Mouse (Mus musculus) Patski (cell line): ENCODE results near the gene Upk1b. TPM values are rescaled to one million over a fixed set of nuclear protein-coding genes. Genes with fewer than 3 reads are reported as not detected.
"Not testable (repeated sequence)": the region's sequence is repeated elsewhere in the genome, so short reads cannot be mapped to it uniquely, and the experiment has no call there.

Experiments used
- ATAC-seq: fragments of 100-300 bp; one replicate; pipeline ENCODE4 v1.8.0; 2021
- CTCF ChIA-PET: fragments of 350-600 bp; sonication (Branson Sonifier 250); formaldehyde crosslinking; loops from one replicate; lab custom pipeline; 2022; ENCODE audit warnings: inconsistent platforms; lab: Charles Lee
- POLR2A ChIA-PET: fragments of 350-600 bp; sonication (Branson Sonifier 250); formaldehyde crosslinking; loops from one replicate; lab custom pipeline; 2022; ENCODE audit warnings: antibody characterized with exemption, inconsistent platforms; lab: Charles Lee
- DNase-seq: peaks from one replicate; pipeline ENCODE4 v3.0.0-alpha.2; 2011; ENCODE audit warnings: low read depth, low spot score
- H3K27me3 ChIP-seq: fragments of 371-371 bp; one replicate; pipeline ENCODE4 v1.5.1; 2021
- CTCF ChIP-seq: fragments of 100-300 bp; IDR thresholded peaks from one replicate; pipeline ENCODE4 v1.5.1; 2021
- in situ Hi-C: fragments of 300-500 bp; cut with MboI; formaldehyde crosslinking; loops from 3 replicates; pipeline ENCODE4 v1.11.1; 2018; ENCODE audit warnings: low pct_unique_long_range_greater_than_20kb, mixed read lengths
- polyA plus RNA-seq: library from polyadenylated mRNA; unstranded; gene quantifications from one replicate; pipeline ENCODE4 v1.2.3, GENCODE M21; 2021

Gene Upk1b
- polyA plus RNA-seq = not detected

DNA sequence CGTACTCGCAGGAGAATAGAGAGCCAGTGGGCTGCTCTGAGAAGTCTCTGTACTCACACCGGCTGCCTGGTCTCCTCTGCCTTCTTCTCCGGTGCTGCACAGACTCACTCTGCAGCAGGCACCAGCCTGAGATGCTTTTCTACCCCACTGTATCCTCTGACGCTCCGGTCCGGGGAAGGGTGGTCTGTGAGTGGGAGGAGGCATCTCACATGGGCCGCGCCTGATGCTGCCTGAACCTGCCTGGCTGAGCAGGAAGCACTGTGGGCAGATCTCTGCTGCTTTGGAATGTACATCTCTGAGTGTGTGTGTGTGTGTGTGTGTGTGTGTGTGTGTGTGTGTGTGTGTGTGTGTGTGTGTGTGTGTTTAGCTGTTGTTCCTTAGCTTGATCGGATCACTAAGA lies at the start of gene Upk1b:
TSS of gene Upk1b (minus strand) at position 238 of the 400 bp plus-strand sequence.
- no peak for ATAC-seq
- TF ChIP-seq CTCF = no peak
- CTCF ChIA-PET = no interaction called here
- no peak for DNase-seq
- in situ Hi-C loops = no loop called here
- peaks cover 5% of the 10 kb centered on the region for H3K27me3 ChIP-seq
- POLR2A ChIA-PET = no interaction called here

DNA sequence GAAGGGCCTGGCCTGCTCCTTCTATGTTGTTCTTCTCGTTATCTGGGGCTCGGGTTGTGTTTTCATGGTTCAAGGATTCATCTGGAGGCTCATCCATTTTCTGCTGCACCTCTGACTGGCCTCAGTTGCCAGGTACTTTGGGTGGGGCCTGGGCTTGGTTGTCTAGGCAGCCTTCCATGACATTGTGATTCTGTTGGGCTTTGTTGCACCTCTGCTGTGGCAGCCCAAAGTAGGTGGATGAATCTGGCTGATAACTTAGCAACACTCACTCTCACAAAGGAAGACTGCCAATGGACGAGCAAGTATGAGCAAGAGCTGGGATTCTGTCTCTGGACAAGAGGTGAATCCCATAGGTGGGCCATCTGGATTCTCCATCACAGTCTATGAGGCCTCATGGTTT lies 28.5 kb upstream of the Upk1b start, which contains the start of gene 4930435E12Rik:
TSS of gene 4930435E12Rik (minus strand) at position 101 of the 400 bp plus-strand sequence.
- no peak for TF ChIP-seq CTCF
- in situ Hi-C loops = no loop called here
- DNase-seq (no peak), ATAC-seq (no peak)
- peaks cover 4% of the 10 kb centered on the region for H3K27me3 ChIP-seq
- POLR2A ChIA-PET = no interaction called here
- CTCF ChIA-PET = interaction anchor here (1.0 kb wide), 1 partner anchor 10 kb away, joined by 3 read pairs; no protein-coding TSS in a partner anchor

DNA sequence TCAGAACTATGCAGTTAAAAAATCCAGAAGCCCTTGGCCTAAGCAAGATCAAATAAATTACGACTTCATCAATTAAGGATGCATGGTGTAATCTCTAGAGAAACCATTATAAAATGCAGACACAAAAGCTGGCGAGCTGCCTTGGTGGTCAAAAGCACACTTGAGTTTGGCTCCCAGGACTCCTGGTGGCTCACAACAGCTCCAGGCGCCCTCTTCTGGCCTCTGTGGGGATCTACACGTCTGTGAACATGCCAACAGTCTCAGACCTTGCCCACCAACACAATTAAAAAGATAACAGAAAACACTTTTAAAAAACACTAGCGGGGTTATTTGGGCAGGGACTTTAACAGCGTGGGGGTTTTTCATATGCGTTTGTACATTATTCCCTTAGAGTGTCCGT lies 12.4 kb upstream of the Upk1b start:
- CTCF ChIA-PET = interaction anchor here (1.0 to 1.4 kb wide), 2 partner anchors 179 to 182 kb away, joined by 4 to 5 read pairs; no protein-coding TSS in a partner anchor
- in situ Hi-C loops = loop anchor here (10.0 kb wide), 1 partner anchor 188 kb away; no protein-coding TSS in a partner anchor
- POLR2A ChIA-PET = no interaction called here
- ATAC-seq (peak; percentile 76), DNase-seq (no peak)
- TF ChIP-seq CTCF = peak; percentile 88
- no peaks in the 10 kb centered on the region for H3K27me3 ChIP-seq

DNA sequence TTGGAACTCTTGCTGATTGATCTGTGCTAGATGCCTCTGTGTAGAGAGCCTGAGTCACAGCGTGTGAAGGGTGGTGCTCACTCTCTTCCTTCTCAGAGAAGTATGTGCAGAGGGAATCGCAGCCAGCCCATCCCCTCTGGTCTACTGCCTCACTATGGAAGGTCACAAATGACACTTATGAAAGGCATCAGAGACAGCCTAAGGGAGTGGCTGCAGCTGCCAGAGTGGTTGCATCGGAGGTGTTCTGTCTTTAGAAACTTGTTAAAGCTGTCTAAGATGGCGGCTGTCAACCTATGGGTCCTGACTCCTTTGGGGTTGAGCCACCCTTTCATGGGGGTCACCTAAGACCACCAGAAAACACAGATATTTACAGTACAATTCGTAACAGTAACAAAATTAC lies 10.1 kb upstream of the Upk1b start:
- DNase-seq (no peak), ATAC-seq (no peak)
- H3K27me3 ChIP-seq = no peaks in the 10 kb centered on the region
- no peak for TF ChIP-seq CTCF
- in situ Hi-C loops = loop anchor here (10.0 kb wide), 1 partner anchor 185 kb away; no protein-coding TSS in a partner anchor
- CTCF ChIA-PET = no interaction called here
- POLR2A ChIA-PET = no interaction called here

DNA sequence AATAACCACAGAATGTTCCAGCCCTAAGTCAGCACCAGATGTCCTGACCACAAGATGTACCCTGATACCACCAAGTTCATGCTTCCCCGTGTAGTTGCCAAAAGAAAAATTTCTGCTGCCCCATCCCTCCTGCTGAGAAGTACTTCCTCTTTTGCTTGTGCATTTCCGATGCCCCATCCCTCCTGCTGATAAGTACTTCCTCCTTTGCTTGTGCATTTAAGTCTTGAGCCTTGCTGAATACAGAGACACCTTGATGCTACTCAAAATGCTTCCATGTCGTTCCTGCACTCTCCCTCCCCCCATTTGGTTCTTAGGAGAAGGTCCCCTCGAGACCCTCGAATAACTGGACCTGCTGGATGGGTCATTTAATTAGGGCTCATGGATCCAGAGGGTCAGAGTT lies 7.7 kb upstream of the Upk1b start:
- ATAC-seq, CTCF ChIA-PET, in situ Hi-C loops, H3K27me3 ChIP-seq, DNase-seq, POLR2A ChIA-PET: not testable (repeated sequence)

DNA sequence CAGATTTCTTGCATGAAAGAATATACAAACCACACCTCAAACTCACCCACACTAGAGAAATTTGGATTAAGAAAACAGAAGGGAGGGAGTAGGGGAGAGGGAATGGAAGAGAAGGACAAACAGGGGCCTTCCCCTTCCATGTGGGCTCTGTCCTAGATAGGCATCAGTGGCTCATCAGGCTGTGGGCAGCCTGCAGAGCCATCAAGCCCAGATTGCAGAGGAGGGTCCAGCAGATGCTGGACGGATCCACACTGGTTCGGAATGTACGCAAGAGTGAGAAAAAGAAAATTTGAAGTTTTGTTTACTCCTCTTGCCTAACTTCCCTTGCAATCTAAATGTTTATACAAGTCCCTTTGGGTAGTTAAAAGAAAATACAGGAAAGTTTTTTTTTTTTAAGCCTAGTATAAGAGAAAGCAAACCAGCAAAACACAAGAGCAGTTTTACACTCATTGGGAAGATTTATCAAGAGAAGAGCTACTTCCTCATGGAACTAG lies 1.1 kb downstream of the Upk1b start:
- no peak for DNase-seq
- ChIA-PET POLR2A (no interaction called here), CTCF (no interaction called here)
- in situ Hi-C loops = no loop called here
- H3K27me3 ChIP-seq = peaks cover 5% of the 10 kb centered on the region
- no peak for ATAC-seq
- TF ChIP-seq CTCF = no peak

DNA sequence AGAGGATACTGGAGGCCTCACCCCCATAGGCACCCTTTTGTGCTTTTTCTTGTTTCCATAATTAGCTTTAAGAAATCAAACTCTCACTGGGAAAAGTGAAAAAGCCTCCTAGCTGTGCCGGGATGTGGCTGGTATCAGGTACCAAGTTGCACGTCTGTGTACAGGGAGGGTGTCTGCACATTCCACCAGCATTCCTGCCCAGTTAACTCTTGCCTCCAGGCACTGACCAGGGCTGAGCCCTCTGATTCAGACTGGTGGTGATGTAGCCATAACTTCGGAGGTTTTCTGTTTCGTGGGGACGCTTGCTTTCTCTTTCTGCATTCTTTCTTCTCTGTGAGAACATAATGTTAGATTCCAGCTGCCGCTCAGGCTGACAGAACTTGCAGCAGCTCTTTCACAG lies 7.0 kb downstream of the Upk1b start:
- ATAC-seq = no peak
- TF ChIP-seq CTCF = no peak

DNA sequence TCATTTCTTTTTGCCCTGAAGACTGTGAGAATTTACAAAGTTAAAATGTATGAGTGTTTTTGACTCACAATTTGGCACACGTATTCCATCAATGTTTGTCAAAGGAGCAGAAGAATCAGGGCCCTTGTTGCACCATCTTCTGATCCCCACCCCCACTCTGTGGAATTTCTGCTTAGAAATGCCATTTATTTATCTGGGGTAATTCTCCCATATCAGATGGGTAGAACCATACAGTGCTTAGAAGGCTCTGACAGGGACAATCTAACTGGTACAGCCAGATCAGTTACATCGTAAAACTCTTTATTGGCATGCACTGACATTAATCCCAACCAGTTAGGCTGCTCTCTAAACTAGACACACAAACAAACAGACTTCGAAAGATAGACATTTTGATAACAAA lies 10.2 kb downstream of the Upk1b start:
- DNase-seq = no peak
- POLR2A ChIA-PET = no interaction called here
- in situ Hi-C loops = no loop called here
- no peak for TF ChIP-seq CTCF
- no peak for ATAC-seq
- CTCF ChIA-PET = no interaction called here
- no peaks in the 10 kb centered on the region for H3K27me3 ChIP-seq

More for the DNA sequence above, 7.0 kb downstream of the Upk1b start:
- POLR2A ChIA-PET = no interaction called here
- H3K27me3 ChIP-seq = no peaks in the 10 kb centered on the region
- CTCF ChIA-PET = no interaction called here
- no peak for DNase-seq
- in situ Hi-C loops = no loop called here

DNA sequence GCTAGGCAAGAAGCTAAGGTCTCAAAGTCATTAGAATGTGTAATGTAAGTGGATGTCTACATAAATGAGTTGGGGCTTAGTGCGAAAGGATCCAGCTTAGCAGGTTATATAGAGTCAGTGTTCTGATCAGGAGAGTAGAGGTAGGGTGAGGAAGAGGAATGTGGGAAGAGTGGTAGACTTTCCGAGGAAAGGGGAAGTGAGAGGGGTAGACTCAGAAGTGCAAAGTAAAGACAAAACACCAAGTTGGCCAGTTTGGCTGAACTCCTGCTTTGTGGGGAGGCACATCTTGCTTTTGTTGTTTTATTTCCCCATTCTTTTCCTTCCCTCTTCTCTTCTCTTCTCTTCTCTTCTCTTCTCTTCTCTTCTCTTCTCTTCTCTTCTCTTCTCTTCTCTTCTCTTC lies 11.1 kb downstream of the Upk1b start:
- DNase-seq = no peak
- no peak for ATAC-seq
- in situ Hi-C loops = no loop called here
- ChIA-PET CTCF (interaction anchor here (0.6 kb wide), 1 partner anchor 29 kb away, joined by 3 read pairs; no protein-coding TSS in a partner anchor), POLR2A (interaction anchor here (0.5 kb wide), 1 partner anchor 267 kb away, joined by 5 read pairs; no protein-coding TSS in a partner anchor)
- H3K27me3 ChIP-seq = no peaks in the 10 kb centered on the region
- TF ChIP-seq CTCF = no peak

DNA sequence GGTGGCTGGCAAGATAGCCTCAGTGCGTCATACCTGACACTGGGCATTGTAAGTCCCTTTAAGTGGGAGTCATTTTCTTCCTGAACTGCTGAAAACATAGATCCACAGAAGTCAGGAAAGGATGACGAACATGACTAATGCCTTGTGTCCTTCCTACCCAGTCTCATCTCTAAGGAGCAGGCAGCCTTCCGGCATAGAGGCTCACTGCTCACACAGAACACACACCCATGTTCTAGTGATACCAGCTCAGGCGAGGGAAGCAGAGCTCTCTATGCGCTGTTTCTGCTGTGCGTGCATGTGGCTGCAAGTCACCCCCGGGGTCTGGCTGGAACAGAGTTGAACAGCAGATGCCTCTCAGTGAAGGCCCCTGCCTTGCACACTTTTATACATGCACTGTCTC lies 14.8 kb downstream of the Upk1b start:
- DNase-seq (no peak), ATAC-seq (no peak)
- TF ChIP-seq CTCF = no peak
- CTCF ChIA-PET = no interaction called here
- in situ Hi-C loops = no loop called here
- H3K27me3 ChIP-seq = no peaks in the 10 kb centered on the region
- POLR2A ChIA-PET = no interaction called here

DNA sequence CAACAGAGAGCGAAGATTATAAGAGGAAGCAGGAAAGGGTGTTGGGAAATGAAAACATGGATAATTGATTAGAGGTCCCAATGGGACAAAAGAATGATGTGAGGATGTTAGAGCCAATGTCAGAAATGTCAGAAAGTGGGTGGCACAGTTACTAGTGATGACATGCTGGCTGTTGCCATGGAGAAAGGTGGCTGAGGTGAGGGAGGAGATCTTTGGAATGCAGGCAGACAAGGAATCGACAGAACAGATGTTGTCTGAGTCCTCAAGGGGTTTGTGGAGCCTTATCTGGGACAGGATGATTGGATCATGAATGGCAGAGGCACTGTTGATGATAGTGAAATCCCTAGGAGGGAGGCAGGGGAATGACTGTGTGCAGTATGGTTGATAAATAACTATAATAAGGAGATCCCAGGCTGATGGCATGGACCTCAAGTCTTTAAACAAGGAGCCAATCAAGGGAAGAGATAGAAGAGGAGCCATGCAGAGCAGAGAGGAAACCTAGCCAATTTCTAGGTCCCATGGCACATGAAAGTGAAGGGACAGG lies 17.5 kb downstream of the Upk1b start:
- ATAC-seq (no peak), DNase-seq (no peak)
- TF ChIP-seq CTCF = no peak
- H3K27me3 ChIP-seq = no peaks in the 10 kb centered on the region
- in situ Hi-C loops = no loop called here
- POLR2A ChIA-PET = no interaction called here
- CTCF ChIA-PET = no interaction called here
